9 mouse cellular contexts compared by ENCODE assay signal in genomic region chr17:10334481-10334880, GRCm38 (mm10). TPM values are rescaled to one million over a fixed set of nuclear protein-coding genes. Genes with fewer than 3 reads are reported as not detected.
DNase-seq lines count a peak whose midpoint lies in the region; ATAC-seq lines count a peak whose summit lies in the region.
"Had no signal": no experiment of that assay in that cellular context is flagged by ENCODE, and none has a peak within 500 bp of the region (broad histone marks: within the 10 kb centered on the region; RNA-seq: fewer than 3 reads in every experiment).

No protein-coding gene starts in this region.

- no peaks in the 10 kb centered on the region for H3K27me3 ChIP-seq in kidney, embryonic 14.5 days (ENCODE audit: control insufficient read depth, insufficient read depth, low read length)
- no peaks in the 10 kb centered on the region for H3K27me3 ChIP-seq in embryonic facial prominence, embryonic 12.5 days
- 0 out of 2 replicates have a peak, but pooled peaks cover 4% of the 10 kb centered on the region for H3K27me3 ChIP-seq in intestine, embryonic 14.5 days (replicated peaks; ENCODE audit: control insufficient read depth, insufficient read depth, low read length)
- no peaks in the 10 kb centered on the region for H3K27me3 ChIP-seq in midbrain, embryonic 16.5 days (ENCODE audit: control insufficient read depth, insufficient read depth, low read depth, low read length)
- H3K27me3 ChIP-seq: Patski had no signal

- no peaks in the 10 kb centered on the region for H3K36me3 ChIP-seq in kidney, embryonic 14.5 days (ENCODE audit: control insufficient read depth, insufficient read depth, low read length)
- H3K36me3 ChIP-seq in embryonic facial prominence, embryonic 12.5 days: no peaks in the 10 kb centered on the region
- H3K36me3 ChIP-seq in intestine, embryonic 14.5 days (ENCODE audit: control insufficient read depth, insufficient read depth, low read length): no peaks in the 10 kb centered on the region
- H3K36me3 ChIP-seq in midbrain, embryonic 16.5 days (ENCODE audit: control insufficient read depth, insufficient read depth, low read length): no peaks in the 10 kb centered on the region

- DNase-seq in kidney, postnatal 14 days: no peak
- DNase-seq in intestine, embryonic 14.5 days (ENCODE audit: low spot score): no peak
- DNase-seq in spleen, postnatal 4 days (ENCODE audit: low spot score in 2 of 2): no peak
- no peak for DNase-seq in retina, embryonic 14.5 days (ENCODE audit: low spot score)
- DNase-seq in layer of hippocampus, adult 9-10 months (ENCODE audit: low spot score): no peak

- H3K9ac ChIP-seq in kidney, embryonic 14.5 days (ENCODE audit: low read depth, low read length): peak overlapping the region; percentile 61; the same call in 1 of the 2 replicates
- H3K9ac ChIP-seq in embryonic facial prominence, embryonic 12.5 days: no peak overlapping the region
- peak overlapping the region; percentile 60; the same call in 1 of the 2 replicates for H3K9ac ChIP-seq in intestine, embryonic 14.5 days (ENCODE audit: low read length)
- peak overlapping the region; percentile 73; the same call in 1 of the 2 replicates for H3K9ac ChIP-seq in midbrain, embryonic 16.5 days (ENCODE audit: low read depth, low read length)

- ATAC-seq in kidney, embryonic 14.5 days (ENCODE audit: low FRiP score, low TSS enrichment): peak; percentile 14; the same call in 1 of the 2 replicates
- no peak for ATAC-seq in embryonic facial prominence, embryonic 12.5 days (ENCODE audit: insufficient number of reproducible peaks, insufficient read depth, low FRiP score, low TSS enrichment)
- ATAC-seq in intestine, embryonic 14.5 days (replicated peaks; ENCODE audit: low FRiP score, low TSS enrichment, low read depth): no peak
- ATAC-seq in midbrain, embryonic 16.5 days: peak; percentile 11; the same call in 1 of the 2 replicates
- ATAC-seq: Patski had no signal

- H3K27ac ChIP-seq in kidney, embryonic 14.5 days (ENCODE audit: low read depth, low read length): peak overlapping the region; percentile 81
- H3K27ac ChIP-seq in embryonic facial prominence, embryonic 12.5 days: peak overlapping the region; percentile 84; the same call in 1 of the 2 replicates
- no peak overlapping the region for H3K27ac ChIP-seq in intestine, embryonic 14.5 days (ENCODE audit: low read depth)
- peak overlapping the region; percentile 95 for H3K27ac ChIP-seq in midbrain, embryonic 16.5 days (ENCODE audit: low read length)

- H3K4me1 ChIP-seq in kidney, embryonic 14.5 days (ENCODE audit: control insufficient read depth, insufficient read depth, low read length): peaks cover 8% of the 10 kb centered on the region; the same call in 1 of the 2 replicates
- H3K4me1 ChIP-seq in embryonic facial prominence, embryonic 12.5 days: 0 out of 2 replicates have a peak, but pooled peaks cover 6% of the 10 kb centered on the region
- peaks cover 2% of the 10 kb centered on the region; the same call in 1 of the 2 replicates for H3K4me1 ChIP-seq in intestine, embryonic 14.5 days (replicated peaks; ENCODE audit: control insufficient read depth, insufficient read depth, low read length)
- H3K4me1 ChIP-seq in midbrain, embryonic 16.5 days (ENCODE audit: control insufficient read depth, insufficient read depth, low read length): peaks cover 19% of the 10 kb centered on the region

- no peaks in the 10 kb centered on the region for H3K9me3 ChIP-seq in kidney, embryonic 14.5 days (ENCODE audit: control insufficient read depth, low read length)
- no peaks in the 10 kb centered on the region for H3K9me3 ChIP-seq in embryonic facial prominence, embryonic 12.5 days
- no peaks in the 10 kb centered on the region for H3K9me3 ChIP-seq in intestine, embryonic 14.5 days (ENCODE audit: control insufficient read depth, low read length)
- H3K9me3 ChIP-seq in midbrain, embryonic 16.5 days (replicated peaks; ENCODE audit: control insufficient read depth, low read length, poor library complexity, severe bottlenecking): no peaks in the 10 kb centered on the region

- WGBS in kidney, embryonic 14.5 days: 12% methylated on average over 1 of the region's 1 CpGs
- WGBS in embryonic facial prominence, embryonic 12.5 days: 16% methylated on average over 1 of the region's 1 CpGs
- 23% methylated on average over 1 of the region's 1 CpGs for WGBS in intestine, embryonic 14.5 days
- WGBS in midbrain, embryonic 16.5 days: 4% methylated on average over 1 of the region's 1 CpGs

- peak overlapping the region; percentile 64 for H3K4me2 ChIP-seq in kidney, embryonic 14.5 days (replicated peaks; ENCODE audit: low read depth, low read length)
- H3K4me2 ChIP-seq in embryonic facial prominence, embryonic 12.5 days (replicated peaks): peak overlapping the region; percentile 77
- peak overlapping the region; percentile 79 for H3K4me2 ChIP-seq in intestine, embryonic 14.5 days (ENCODE audit: low read length)
- H3K4me2 ChIP-seq in midbrain, embryonic 16.5 days (ENCODE audit: low read length): peak overlapping the region; percentile 85

- peak overlapping the region; percentile 41; the same call in 1 of the 2 replicates for H3K4me3 ChIP-seq in kidney, embryonic 14.5 days (ENCODE audit: low read length)
- 0 out of 2 replicates have a peak overlapping the region, but pooled peaks have one; percentile 41 for H3K4me3 ChIP-seq in embryonic facial prominence, embryonic 12.5 days
- peak overlapping the region; percentile 44; the same call in 1 of the 2 replicates for H3K4me3 ChIP-seq in intestine, embryonic 14.5 days (ENCODE audit: low read depth, low read length)
- H3K4me3 ChIP-seq in midbrain, embryonic 16.5 days (ENCODE audit: low read depth, low read length): peak overlapping the region; percentile 47

RNA-seq across cellular contexts. Expression of gene Qk, which starts 14.8 kb away (rescaled TPM):
- 43.7 and 49.3 TPM in 2 replicates for polyA plus RNA-seq in kidney, embryonic 14.5 days (2014; fragmentation: Nextera tagmentation; extraction: Ambion mirVana)
- 27.5 and 29.1 TPM in 2 replicates for polyA plus RNA-seq in embryonic facial prominence, embryonic 12.5 days (2016; fragmentation: Nextera tagmentation; extraction: Ambion mirVana)
- polyA plus RNA-seq in intestine, embryonic 14.5 days (2014; fragmentation: Nextera tagmentation; extraction: Ambion mirVana): 23.1 and 26.8 TPM in 2 replicates
- polyA plus RNA-seq in midbrain, embryonic 16.5 days (2015; fragmentation: Nextera tagmentation; extraction: Ambion mirVana): 36.7 and 41.2 TPM in 2 replicates

Comparison
In these comparisons a context has a peak if more than half of its experiments do, and no peak if none do; other contexts are left out.
1. ATAC-seq: peak in kidney, embryonic 14.5 days (single experiment) and midbrain, embryonic 16.5 days (single experiment); none in embryonic facial prominence, embryonic 12.5 days (single experiment) and intestine, embryonic 14.5 days (single experiment).
2. Peak in every context shown above with its lines, with median percentiles within 50 percentile points of each other: H3K4me2 ChIP-seq and H3K4me3 ChIP-seq.